Mouse (Mus musculus) kidney, adult 2 months (tissue): ENCODE results near the gene Hist1h3a. TPM values are rescaled to one million over a fixed set of nuclear protein-coding genes. Genes with fewer than 3 reads are reported as not detected.
"Not testable (repeated sequence)": the region's sequence is repeated elsewhere in the genome, so short reads cannot be mapped to it uniquely, and the experiment has no call there.

Source experiments
- DNase-seq: peaks from one replicate; pipeline ENCODE4 v3.0.0; 2021
- H3K27ac ChIP-seq: fragments of 200-500 bp; 2 replicates; pipeline ENCODE4 v1.5.1; 2012; ENCODE audit warnings: low read depth, low read length, control low read depth, inconsistent platforms; ENCODE audit not compliant: insufficient read depth
- H3K27me3 ChIP-seq: fragments of 200-500 bp; replicated peaks from 2 replicates; pipeline ENCODE4 v1.6.1; 2012; ENCODE audit warnings: mild to moderate bottlenecking, moderate library complexity, low read length, inconsistent platforms; ENCODE audit not compliant: control insufficient read depth, insufficient read depth
- H3K36me3 ChIP-seq: fragments of 200-500 bp; 2 replicates; pipeline ENCODE4 v1.6.1; 2012; ENCODE audit warnings: mild to moderate bottlenecking, moderate library complexity, low read length, inconsistent platforms; ENCODE audit not compliant: control insufficient read depth, insufficient read depth
- H3K4me1 ChIP-seq: fragments of 200-500 bp; 2 replicates; pipeline ENCODE4 v1.6.1; 2011; ENCODE audit warnings: low read length; ENCODE audit not compliant: control insufficient read depth, insufficient read depth
- H3K4me3 ChIP-seq: fragments of 200-500 bp; 2 replicates; pipeline ENCODE4 v1.5.1; 2011; ENCODE audit warnings: mild to moderate bottlenecking, low read depth, low read length, control low read depth; ENCODE audit not compliant: insufficient read depth
- CTCF ChIP-seq: fragments of 200-500 bp; conservative IDR thresholded peaks from 2 replicates; pipeline ENCODE4 v1.5.1; 2011; ENCODE audit warnings: low read depth, mild to moderate bottlenecking, control low read depth, low read length, moderate library complexity, mixed read lengths; ENCODE audit not compliant: insufficient read depth, insufficient read length
- POLR2A ChIP-seq: fragments of 200-500 bp; IDR thresholded peaks from one replicate; pipeline ENCODE4 v1.6.1; 2011; ENCODE audit warnings: low read depth, low read length, control low read depth
- WGBS: fragments of 180-500 bp; shearing (Covaris S2); methylation state at CpG from one replicate; pipeline ENCODE4 v1.1.7; 2018; 5-methylcytosine and 5-hydroxymethylcytosine counted together
- polyA plus RNA-seq: library from polyadenylated mRNA; depleted of rRNA; stranded (reverse); fragments of >200 nt; gene quantifications from 2 replicates; pipeline ENCODE4 v1.2.3, GENCODE M21; 2012

Gene Hist1h3a
- polyA plus RNA-seq, 1 experiment, result 0.74 TPM

DNA sequence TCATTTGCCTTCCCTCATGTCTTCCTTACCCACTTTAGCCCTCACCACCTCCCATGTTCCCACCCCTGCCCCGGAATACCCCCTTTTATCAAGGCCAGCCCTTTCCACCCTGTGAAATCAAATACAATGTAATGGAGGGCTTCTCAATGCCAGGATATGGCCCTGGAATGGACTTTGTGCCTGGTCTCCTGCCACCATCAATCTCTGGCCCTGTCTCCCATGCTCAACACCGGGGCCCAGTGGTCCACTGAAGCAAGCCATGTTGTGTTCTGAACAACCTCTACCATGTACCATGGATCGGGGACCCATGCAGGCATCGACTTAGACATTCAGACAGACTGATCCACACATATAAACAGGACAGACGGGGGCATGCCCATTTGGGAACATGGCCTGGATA, 32.5 kb downstream of the Hist1h3a start:
- Histone ChIP-seq H3K27ac (no peak overlapping the region), H3K4me3 (no peak overlapping the region), H3K27me3 (no peaks in the 10 kb centered on the region), H3K36me3 (no peaks in the 10 kb centered on the region), H3K4me1 (peaks cover 7% of the 10 kb centered on the region; the same call in 1 of the 2 replicates)
- DNase-seq, result no peak
- TF ChIP-seq POLR2A (no peak), CTCF (no peak)
- WGBS, result 92% methylated on average over 5 of the region's 5 CpGs

DNA sequence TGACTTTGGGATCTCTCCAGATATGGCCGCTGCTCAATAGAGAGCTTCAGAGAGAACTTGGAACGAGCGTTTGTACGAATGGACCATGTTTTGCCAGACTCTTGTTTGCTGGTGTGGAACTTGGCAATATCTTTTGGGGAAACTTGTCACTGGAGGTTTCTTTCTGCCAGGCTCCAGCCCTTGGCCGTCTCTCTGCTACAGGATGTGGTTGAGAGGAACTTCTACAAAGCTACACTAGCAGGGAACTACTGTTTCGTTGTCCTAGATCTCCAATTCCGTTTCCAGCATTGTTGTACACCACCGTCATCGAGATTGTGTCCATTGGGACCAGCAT, 33.0 kb downstream of the Hist1h3a start:
- Histone ChIP-seq H3K36me3 (no peaks in the 10 kb centered on the region), H3K27ac (no peak overlapping the region), H3K4me1 (peaks cover 7% of the 10 kb centered on the region; the same call in 1 of the 2 replicates), H3K27me3 (no peaks in the 10 kb centered on the region), H3K4me3 (no peak overlapping the region)
- DNase-seq, result no peak
- no peak for TF ChIP-seq CTCF
- no peak for TF ChIP-seq POLR2A
- 77% methylated on average over 9 of the region's 9 CpGs for WGBS

DNA sequence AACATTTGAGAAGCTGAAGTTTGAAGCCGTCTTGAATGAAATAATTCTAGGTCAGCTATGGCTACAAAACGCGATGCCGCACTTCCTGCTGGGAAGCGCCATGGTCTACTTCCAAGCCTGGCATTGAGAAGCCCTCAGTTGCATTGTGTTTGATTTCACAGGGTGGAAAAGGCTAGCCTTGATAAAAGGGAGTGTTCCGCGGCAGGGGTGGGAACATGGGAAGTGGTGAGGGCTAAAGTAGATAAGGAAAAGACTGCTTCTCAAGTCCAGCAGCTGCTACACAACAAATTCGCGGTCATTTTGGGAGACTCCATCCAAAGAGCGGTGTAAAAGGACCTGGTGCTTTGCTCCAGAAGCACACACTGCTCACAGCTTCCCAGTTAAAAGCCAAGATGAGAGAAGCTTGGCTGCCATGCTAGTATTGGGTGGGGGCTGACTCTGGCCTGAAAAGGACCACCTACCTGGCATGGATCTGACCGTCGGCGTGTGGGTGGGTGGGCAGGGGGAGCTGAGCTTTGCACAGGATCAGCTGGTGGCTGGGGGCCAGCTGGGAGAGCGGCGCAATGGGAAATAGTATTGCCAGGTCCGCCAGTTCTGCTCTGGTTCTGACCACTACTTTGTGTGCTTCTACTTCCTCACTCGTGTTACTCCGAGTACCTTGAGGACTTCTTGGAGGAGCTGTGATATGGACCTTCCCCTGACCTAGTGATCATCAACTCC, 33.6 kb downstream of the Hist1h3a start:
- Histone ChIP-seq H3K4me1 (peaks cover 7% of the 10 kb centered on the region; the same call in 1 of the 2 replicates), H3K27me3 (no peaks in the 10 kb centered on the region), H3K27ac (no peak overlapping the region), H3K36me3 (no peaks in the 10 kb centered on the region), H3K4me3 (no peak overlapping the region)
- 92% methylated on average over 18 of the region's 18 CpGs for WGBS
- no peak for DNase-seq
- TF ChIP-seq CTCF, result no peak
- no peak for TF ChIP-seq POLR2A

DNA sequence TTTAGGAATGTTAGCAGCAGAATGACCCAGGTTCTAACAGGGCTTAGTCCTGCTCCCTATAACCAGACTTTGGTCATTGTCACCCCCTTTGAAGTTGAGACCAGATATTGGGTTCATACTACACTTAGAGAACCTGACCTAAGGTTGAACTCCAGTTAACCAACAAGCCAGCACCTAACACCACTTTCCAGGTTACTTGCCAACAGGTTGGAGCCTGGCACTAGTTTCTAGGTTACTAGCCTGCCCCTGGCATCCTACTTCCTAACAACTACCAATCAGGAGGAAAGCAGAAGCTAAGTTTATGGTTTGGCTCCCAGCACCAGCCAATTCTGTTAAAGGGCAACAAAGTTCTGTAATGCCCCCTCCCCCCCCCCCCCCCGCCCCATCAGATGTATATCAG, 37.0 kb downstream of the Hist1h3a start:
- no peaks in the 10 kb centered on the region for H3K36me3 ChIP-seq
- no peaks in the 10 kb centered on the region for H3K27me3 ChIP-seq
- H3K4me3 ChIP-seq, result no peak overlapping the region
- no peak overlapping the region for H3K27ac ChIP-seq
- DNase-seq, result peak; percentile 29
- H3K4me1 ChIP-seq, result peaks cover 7% of the 10 kb centered on the region; the same call in 1 of the 2 replicates
- 61% methylated on average over 1 of the region's 1 CpGs for WGBS
- TF ChIP-seq POLR2A, result no peak
- no peak for TF ChIP-seq CTCF

DNA sequence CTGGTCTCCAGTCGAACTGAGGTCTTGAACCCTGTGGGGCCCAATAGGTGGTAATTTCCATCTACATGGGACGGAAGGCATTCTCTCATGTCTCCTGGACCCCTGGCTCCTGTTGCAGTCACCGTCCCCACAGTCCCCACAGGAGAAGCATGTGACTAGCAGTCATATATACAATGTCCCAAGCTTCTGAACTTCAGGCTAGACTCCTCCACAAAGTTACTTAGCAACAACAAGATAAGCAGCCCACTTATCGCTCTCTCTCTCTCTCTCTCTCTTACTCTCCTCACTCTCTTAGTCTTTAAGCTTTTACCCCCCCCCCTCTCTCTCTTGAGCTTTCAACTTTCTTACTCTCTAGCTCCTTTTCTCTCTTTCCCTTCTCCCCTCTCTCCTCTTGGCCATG, 37.9 kb downstream of the Hist1h3a start:
- Histone ChIP-seq H3K4me3 (no peak overlapping the region), H3K4me1 (peaks cover 4% of the 10 kb centered on the region; the same call in 1 of the 2 replicates), H3K36me3 (no peaks in the 10 kb centered on the region), H3K27me3 (no peaks in the 10 kb centered on the region), H3K27ac (no peak overlapping the region)
- no peak for DNase-seq
- no peak for TF ChIP-seq CTCF
- WGBS, result 95% methylated on average over 4 of the region's 4 CpGs

DNA sequence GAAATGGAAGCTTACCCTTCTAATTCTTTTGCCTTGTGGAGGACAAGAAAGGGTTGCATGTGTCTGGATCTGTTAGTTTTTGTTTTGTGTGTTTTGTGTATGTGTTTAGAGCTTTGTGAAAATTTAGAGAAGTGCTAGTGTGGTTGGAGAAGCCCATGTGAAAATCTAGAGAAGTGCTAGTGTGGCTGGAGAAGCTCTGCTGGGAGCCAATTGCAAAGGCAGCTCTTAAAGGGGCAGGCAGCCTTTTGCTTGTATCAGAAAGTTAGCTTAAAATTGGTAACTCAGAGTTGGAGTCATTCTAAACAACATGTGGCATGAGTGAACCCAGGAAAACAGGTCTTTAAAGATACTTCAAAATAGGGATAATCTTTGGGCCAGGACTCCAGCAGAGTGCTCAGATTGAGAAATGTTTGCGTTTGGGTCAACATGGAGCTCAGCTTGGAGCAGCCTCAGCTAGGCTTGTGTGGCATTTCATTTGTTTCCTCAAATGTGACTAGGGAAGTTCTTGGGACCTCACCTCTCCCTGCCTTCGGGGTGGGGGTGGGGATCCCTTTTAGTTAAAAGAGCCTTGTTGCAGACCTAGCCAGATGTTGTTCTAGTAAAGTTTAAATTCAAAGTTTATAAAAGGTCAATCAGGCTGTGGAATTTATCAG, 44.5 kb downstream of the Hist1h3a start:
- not testable (repeated sequence) for DNase-seq, H3K36me3 ChIP-seq, H3K4me1 ChIP-seq, H3K4me3 ChIP-seq, H3K27me3 ChIP-seq
- 28% methylated on average over 2 of the region's 2 CpGs for WGBS
- peak overlapping the region; percentile 9; the same call in 1 of the 2 replicates for H3K27ac ChIP-seq

DNA sequence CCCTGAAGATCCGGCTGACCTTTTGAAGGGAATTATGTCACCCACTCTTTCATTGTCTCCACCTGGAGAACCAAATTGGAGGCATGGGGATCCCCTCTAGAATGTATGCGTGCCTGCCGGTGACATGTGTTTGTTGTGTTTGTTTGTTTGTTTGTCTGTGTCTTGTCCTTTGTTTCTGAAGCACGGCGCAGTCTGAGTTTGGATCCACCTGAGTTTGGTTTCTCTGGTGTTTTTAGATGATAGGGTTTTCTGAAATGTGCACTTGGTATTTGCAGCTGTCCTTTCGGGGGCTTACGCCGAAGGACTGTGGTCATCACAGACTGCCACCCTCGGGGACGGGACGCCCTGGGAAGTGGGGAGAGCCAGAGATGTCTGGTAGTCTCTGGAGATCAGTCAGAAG, 45.0 kb downstream of the Hist1h3a start:
- H3K27me3 ChIP-seq, result no peaks in the 10 kb centered on the region
- DNase-seq, result no peak
- no peaks in the 10 kb centered on the region for H3K4me1 ChIP-seq
- WGBS, result 70% methylated on average over 11 of the region's 11 CpGs
- TF ChIP-seq CTCF (no peak), POLR2A (no peak)
- no peaks in the 10 kb centered on the region for H3K36me3 ChIP-seq
- H3K27ac ChIP-seq, result peak overlapping the region; percentile 9; the same call in 1 of the 2 replicates
- no peak overlapping the region for H3K4me3 ChIP-seq
